Mouse (Mus musculus): ENCODE results near the gene Haspin.
"Not testable (repeated sequence)": the region's sequence is repeated elsewhere in the genome, so short reads cannot be mapped to it uniquely, and the experiment has no call there.

Haspin gene

GRCm38 (mm10) chr11:73144261-73144681 lies 6.2 kb upstream of the Haspin start:
- DNase-seq (ENCODE audit: low spot score) = no peak

- no peak for DNase-seq (ENCODE audit: low spot score)
Measured at GRCm38 (mm10) chr11:73137116-73137515, 978 bp downstream of the Haspin start.

GRCm38 (mm10) chr11:73136587-73136986 lies 1.5 kb downstream of the Haspin start:
- DNase-seq (ENCODE audit: low spot score) = no peak

- no peak for DNase-seq (ENCODE audit: low spot score)
Measured at GRCm38 (mm10) chr11:73134222-73134621, 3.9 kb downstream of the Haspin start.

GRCm38 (mm10) chr11:73132999-73133398 lies 5.1 kb downstream of the Haspin start:
- DNase-seq (ENCODE audit: low spot score) = no peak

GRCm38 (mm10) chr11:73131020-73131419 lies 7.1 kb downstream of the Haspin start:
- DNase-seq (ENCODE audit: low spot score) = no peak

- DNase-seq (ENCODE audit: low spot score) = no peak
Measured at GRCm38 (mm10) chr11:73126495-73126894, 11.6 kb downstream of the Haspin start.

GRCm38 (mm10) chr11:73111414-73111813 lies 26.7 kb downstream of the Haspin start:
- no peak for DNase-seq (ENCODE audit: low spot score)

- no peak for DNase-seq (ENCODE audit: low spot score)
Measured at GRCm38 (mm10) chr11:73109941-73110340, 28.2 kb downstream of the Haspin start.

GRCm38 (mm10) chr11:73108898-73109625 lies 29.0 kb downstream of the Haspin start:
- no peak for DNase-seq (ENCODE audit: low spot score)

GRCm38 (mm10) chr11:73108195-73108897 lies 29.7 kb downstream of the Haspin start:
- DNase-seq (ENCODE audit: low spot score) = no peak

GRCm38 (mm10) chr11:73107358-73107757 lies 30.7 kb downstream of the Haspin start:
- not testable (repeated sequence) for DNase-seq (ENCODE audit: low spot score)

- DNase-seq (ENCODE audit: low spot score) = no peak
Measured at GRCm38 (mm10) chr11:73105246-73105645, 32.8 kb downstream of the Haspin start.

- no peak for DNase-seq (ENCODE audit: low spot score)
Measured at GRCm38 (mm10) chr11:73101308-73101707, 36.8 kb downstream of the Haspin start.

- DNase-seq (ENCODE audit: low spot score) = no peak
Measured at GRCm38 (mm10) chr11:73099976-73100750, 37.9 kb downstream of the Haspin start.

- no peak for DNase-seq (ENCODE audit: low spot score)
Measured at GRCm38 (mm10) chr11:73098860-73099259, 39.2 kb downstream of the Haspin start.

- no peak for DNase-seq (ENCODE audit: low spot score)
Measured at GRCm38 (mm10) chr11:73094231-73094995, 43.7 kb downstream of the Haspin start.

GRCm38 (mm10) chr11:73092877-73093276 lies 45.2 kb downstream of the Haspin start:
- DNase-seq (ENCODE audit: low spot score) = no peak

- DNase-seq (ENCODE audit: low spot score) = no peak
Measured at GRCm38 (mm10) chr11:73092057-73092456, 46.0 kb downstream of the Haspin start.

- no peak for DNase-seq (ENCODE audit: low spot score)
Measured at GRCm38 (mm10) chr11:73090826-73091225, 47.3 kb downstream of the Haspin start.

GRCm38 (mm10) chr11:73090283-73090682 lies 47.8 kb downstream of the Haspin start, which contains the start of gene Itgae:
Itgae (plus strand) TSS chr11:73090583.
- no peak for DNase-seq (ENCODE audit: low spot score)

Measured in ovary, postnatal 10 days (tissue).